In the genomic region with DNA sequence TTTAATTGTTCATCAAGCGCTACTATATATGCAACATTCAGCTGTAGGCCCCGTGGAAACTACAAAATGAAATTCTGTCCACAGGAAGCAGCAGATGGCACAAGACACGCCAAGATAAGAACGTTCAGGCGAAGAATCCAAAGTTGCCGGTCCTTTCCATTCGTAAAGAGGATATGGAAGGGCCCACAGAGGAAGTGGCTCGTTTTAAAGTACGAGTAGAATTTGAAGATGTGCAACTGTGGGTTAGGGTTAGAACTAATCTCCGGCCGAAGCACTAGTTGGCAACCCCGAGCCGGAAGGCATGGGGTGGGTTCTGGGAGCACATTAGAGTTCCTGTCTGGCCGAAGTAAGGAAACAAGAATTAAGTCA, we compare ENCODE assay signal across 8 mouse cellular contexts. TPM values are rescaled to one million over a fixed set of nuclear protein-coding genes. Genes with fewer than 3 reads are reported as not detected.
DNase-seq lines count a peak whose midpoint lies in the region; ATAC-seq and TF ChIP-seq lines count a peak whose summit lies in the region.

No protein-coding gene starts in this region.

- no peak for TF ChIP-seq CTCF in gastrocnemius, adult 2 months (IDR thresholded peaks at IDR 0.05)
- no peak for TF ChIP-seq CTCF in CH12.LX (conservative IDR thresholded peaks at IDR 0.05 in 1 of 2, IDR thresholded peaks at IDR 0.05 in 1 of 2; ENCODE audit: low read depth in 2 of 2, low read length in 2 of 2)

- peak overlapping the region; percentile 96 for H3K27ac ChIP-seq in gastrocnemius, adult 2 months
- H3K27ac ChIP-seq in CH12.LX (ENCODE audit: insufficient read depth, low read depth): peak overlapping the region; percentile 82
- H3K27ac ChIP-seq in limb, embryonic 13.5 days: peak overlapping the region; percentile 88
- peak overlapping the region; percentile 83 for H3K27ac ChIP-seq in neural tube, embryonic 14.5 days (ENCODE audit: low read depth, low read length)

- no peak for DNase-seq in gastrocnemius, adult 2 months
- no peak for DNase-seq in gastrocnemius, postnatal 10 days
- DNase-seq in CH12.LX (ENCODE audit: extremely low read depth): peak; percentile 70
- DNase-seq in spleen, adult 12 weeks (ENCODE audit: low spot score): no peak
- no peak for DNase-seq in adrenal gland, adult 2 months

- no peak for ATAC-seq in limb, embryonic 13.5 days (ENCODE audit: low FRiP score, low read depth)
- ATAC-seq in neural tube, embryonic 14.5 days (ENCODE audit: low read depth): no peak

- H3K9me3 ChIP-seq in CH12.LX (replicated peaks; ENCODE audit: low read length): peaks cover 7% of the 10 kb centered on the region
- no peaks in the 10 kb centered on the region for H3K9me3 ChIP-seq in erythroblast, embryonic 14.5 days (ENCODE audit: control insufficient read depth, low read length)
- no peaks in the 10 kb centered on the region; the same call in 1 of the 2 replicates for H3K9me3 ChIP-seq in limb, embryonic 13.5 days
- no peaks in the 10 kb centered on the region for H3K9me3 ChIP-seq in neural tube, embryonic 14.5 days (ENCODE audit: control insufficient read depth, low read length)

- H3K36me3 ChIP-seq in CH12.LX (replicated peaks in 1 of 2; ENCODE audit: control insufficient read depth in 1 of 2, insufficient read depth in 1 of 2, low read length in 1 of 2): peaks cover 27 to 37% of the 10 kb centered on the region in 2 experiments
- peaks cover 38% of the 10 kb centered on the region for H3K36me3 ChIP-seq in erythroblast, embryonic 14.5 days (ENCODE audit: control insufficient read depth)
- peaks cover 34% of the 10 kb centered on the region for H3K36me3 ChIP-seq in limb, embryonic 13.5 days
- H3K36me3 ChIP-seq in neural tube, embryonic 14.5 days (ENCODE audit: control insufficient read depth, insufficient read depth, low read length): peaks cover 10% of the 10 kb centered on the region

- peak overlapping the region; percentile 98 for H3K9ac ChIP-seq in CH12.LX (ENCODE audit: insufficient read depth, low read depth)
- H3K9ac ChIP-seq in limb, embryonic 13.5 days: peak overlapping the region; percentile 95
- H3K9ac ChIP-seq in neural tube, embryonic 14.5 days (replicated peaks; ENCODE audit: low read depth, low read length): peak overlapping the region; percentile 81

- no peak for TF ChIP-seq POLR2A in CH12.LX (IDR thresholded peaks at IDR 0.05; ENCODE audit: low read depth, low read length)

- H3K4me2 ChIP-seq in CH12.LX (ENCODE audit: insufficient read depth, low read depth, poor library complexity, severe bottlenecking): peak overlapping the region; percentile 80
- peak overlapping the region; percentile 78 for H3K4me2 ChIP-seq in limb, embryonic 13.5 days (replicated peaks)
- peak overlapping the region; percentile 68 for H3K4me2 ChIP-seq in neural tube, embryonic 14.5 days (ENCODE audit: low read depth, low read length)

- H3K79me2 ChIP-seq in CH12.LX (replicated peaks; ENCODE audit: control insufficient read depth, extremely low read depth, insufficient read depth, poor library complexity, severe bottlenecking): peaks cover 31% of the 10 kb centered on the region

- WGBS in limb, embryonic 13.5 days: 2% methylated on average over 14 of the region's 14 CpGs
- 2% methylated on average over 14 of the region's 14 CpGs for WGBS in neural tube, embryonic 14.5 days

- no peak for TF ChIP-seq RAD21 in CH12.LX (IDR thresholded peaks at IDR 0.05; ENCODE audit: low read depth, low read length)

- H3K4me3 ChIP-seq in gastrocnemius, adult 2 months: peak overlapping the region; percentile 85
- peak overlapping the region; percentile 84 to 92 (median 88) for H3K4me3 ChIP-seq in CH12.LX (replicated peaks in 1 of 3; ENCODE audit: low read depth in 2 of 3, low read length in 2 of 3, poor library complexity in 1 of 3)
- H3K4me3 ChIP-seq in erythroblast, embryonic 14.5 days (replicated peaks): peak overlapping the region; percentile 70
- H3K4me3 ChIP-seq in limb, embryonic 13.5 days: peak overlapping the region; percentile 85
- H3K4me3 ChIP-seq in neural tube, embryonic 14.5 days (ENCODE audit: low read depth, low read length): peak overlapping the region; percentile 80

- H3K4me1 ChIP-seq in CH12.LX (ENCODE audit: control insufficient read depth in 1 of 2, insufficient read depth in 2 of 2): peaks cover 7 to 20% of the 10 kb centered on the region in 2 experiments
- peaks cover 24% of the 10 kb centered on the region for H3K4me1 ChIP-seq in erythroblast, embryonic 14.5 days (ENCODE audit: control insufficient read depth)
- H3K4me1 ChIP-seq in limb, embryonic 13.5 days: peaks cover 16% of the 10 kb centered on the region
- peaks cover 5% of the 10 kb centered on the region; the same call in 1 of the 2 replicates for H3K4me1 ChIP-seq in neural tube, embryonic 14.5 days (ENCODE audit: control insufficient read depth, insufficient read depth, low read length)

- H3K27me3 ChIP-seq in CH12.LX (replicated peaks): no peaks in the 10 kb centered on the region
- no peaks in the 10 kb centered on the region for H3K27me3 ChIP-seq in erythroblast, embryonic 14.5 days (ENCODE audit: control insufficient read depth)
- H3K27me3 ChIP-seq in limb, embryonic 13.5 days: no peaks in the 10 kb centered on the region
- no peaks in the 10 kb centered on the region for H3K27me3 ChIP-seq in neural tube, embryonic 14.5 days (ENCODE audit: control insufficient read depth, insufficient read depth, low read length)

- in situ Hi-C loops in CH12.LX (cut with MboI; ENCODE audit: low pct_ligation_motif_present, low pct_unique_long_range_greater_than_20kb, low sequenced_read_pairs): no loop called here

- dilution Hi-C loops in CH12.LX (cut with MboI; ENCODE audit: extremely low pct_ligation_motif_present, extremely low pct_unique_long_range_greater_than_20kb, low sequenced_read_pairs): no loop called here

- TF ChIP-seq EP300 in CH12.LX (IDR thresholded peaks at IDR 0.05; ENCODE audit: low read length): no peak

- intact Hi-C loops in gastrocnemius, adult 2 months (cut with DNase I): loop anchor here (5.0 kb wide), 1 partner anchor 140 kb away; no protein-coding TSS in a partner anchor

TF ChIP-seq in CH12.LX, 34 proteins besides CTCF, POLR2A, EP300 and RAD21 (continues in another document):
- no peak for TF ChIP-seq HCFC1 (IDR thresholded peaks at IDR 0.05; ENCODE audit: low read depth, low read length)

RNA-seq across cellular contexts. Expression of a gene that starts 0.5 kb away (rescaled TPM):
- total RNA-seq in gastrocnemius, adult 2 months (2021): 10 to 100 TPM; 66.3 to 67.4 TPM
- total RNA-seq in gastrocnemius, postnatal 10 days (2021): 10 to 100 TPM; 53.6 to 57.6 TPM
- total RNA-seq in CH12.LX (2012; rRNA removed): 103 and 132 TPM in 2 replicates
- 58.5 and 59.4 TPM in 2 replicates for total RNA-seq in CH12.LX (2014; rRNA removed)
- polyA plus RNA-seq in CH12.LX (2012; ENCODE audit: insufficient read length, low read depth): 148 and 181 TPM in 2 replicates
- 7.9 and 8.4 TPM in 2 replicates for polyA plus RNA-seq in erythroblast, embryonic 14.5 days (2012)
- polyA plus RNA-seq in limb, embryonic 13.5 days (2015; fragmentation: Nextera tagmentation; extraction: Ambion mirVana): 34.5 and 35.5 TPM in 2 replicates
- polyA plus RNA-seq in neural tube, embryonic 14.5 days (2014; fragmentation: Nextera tagmentation; extraction: Ambion mirVana): 17.9 and 24.9 TPM in 2 replicates
- total RNA-seq in adrenal gland, adult 2 months (2021): 10 to 100 TPM; 65.5 to 84.6 TPM
- polyA plus RNA-seq in adrenal gland, adult 2 months (2012; rRNA removed): 25.6 and 27.7 TPM in 2 replicates

RNA-seq across cellular contexts. Expression of a gene that starts 15.1 kb away (rescaled TPM):
- total RNA-seq in gastrocnemius, adult 2 months (2021): 1 to 10 TPM; 1.2 to 1.5 TPM
- 1 to 10 TPM in 1 of 2 experiments, under 1 TPM in 1; 0.49 to 1.9 TPM for total RNA-seq in gastrocnemius, postnatal 10 days (2021)
- total RNA-seq in CH12.LX (2012; rRNA removed): 3.8 and 6.3 TPM in 2 replicates
- 5.8 and 9.4 TPM in 2 replicates for total RNA-seq in CH12.LX (2014; rRNA removed)
- 5.7 and 6.0 TPM in 2 replicates for polyA plus RNA-seq in CH12.LX (2012; ENCODE audit: insufficient read length, low read depth)
- 0.02 TPM in 1 of 2 replicates, not detected in the other for polyA plus RNA-seq in erythroblast, embryonic 14.5 days (2012)
- polyA plus RNA-seq in limb, embryonic 13.5 days (2015; fragmentation: Nextera tagmentation; extraction: Ambion mirVana): 0.87 and 1.1 TPM in 2 replicates
- 4.7 and 7.3 TPM in 2 replicates for polyA plus RNA-seq in neural tube, embryonic 14.5 days (2014; fragmentation: Nextera tagmentation; extraction: Ambion mirVana)
- 1 to 10 TPM; 3.9 to 4.0 TPM for total RNA-seq in adrenal gland, adult 2 months (2021)
- 1.4 and 3.0 TPM in 2 replicates for polyA plus RNA-seq in adrenal gland, adult 2 months (2012; rRNA removed)

RNA-seq across cellular contexts. Expression of a gene that starts 31.5 kb away (rescaled TPM):
- 1 to 10 TPM; 1.8 to 2.2 TPM for total RNA-seq in gastrocnemius, adult 2 months (2021)
- 10 to 100 TPM; 12.0 to 15.4 TPM for total RNA-seq in gastrocnemius, postnatal 10 days (2021)
- 2.9 and 4.3 TPM in 2 replicates for total RNA-seq in CH12.LX (2012; rRNA removed)
- 2.3 and 2.5 TPM in 2 replicates for total RNA-seq in CH12.LX (2014; rRNA removed)
- 5.7 and 7.0 TPM in 2 replicates for polyA plus RNA-seq in CH12.LX (2012; ENCODE audit: insufficient read length, low read depth)
- polyA plus RNA-seq in erythroblast, embryonic 14.5 days (2012): not detected in 2 replicates
- polyA plus RNA-seq in limb, embryonic 13.5 days (2015; fragmentation: Nextera tagmentation; extraction: Ambion mirVana): 43.7 and 48.2 TPM in 2 replicates
- 84.9 and 101 TPM in 2 replicates for polyA plus RNA-seq in neural tube, embryonic 14.5 days (2014; fragmentation: Nextera tagmentation; extraction: Ambion mirVana)
- 10 to 100 TPM; 12.8 to 17.7 TPM for total RNA-seq in adrenal gland, adult 2 months (2021)
- 25.9 and 31.1 TPM in 2 replicates for polyA plus RNA-seq in adrenal gland, adult 2 months (2012; rRNA removed)

RNA-seq across cellular contexts. Expression of a gene that starts 45.8 kb away (rescaled TPM):
- total RNA-seq in gastrocnemius, adult 2 months (2021): not detected
- total RNA-seq in gastrocnemius, postnatal 10 days (2021): not detected
- total RNA-seq in CH12.LX (2012; rRNA removed) (0.13 TPM in 1 of 2 replicates, not detected in the other), CH12.LX (2014; rRNA removed) (not detected in 2 replicates)
- polyA plus RNA-seq in CH12.LX (2012; ENCODE audit: insufficient read length, low read depth): 0.11 and 0.14 TPM in 2 replicates
- polyA plus RNA-seq in erythroblast, embryonic 14.5 days (2012): 0.08 TPM in 1 of 2 replicates, not detected in the other
- 0.87 and 0.90 TPM in 2 replicates for polyA plus RNA-seq in limb, embryonic 13.5 days (2015; fragmentation: Nextera tagmentation; extraction: Ambion mirVana)
- polyA plus RNA-seq in neural tube, embryonic 14.5 days (2014; fragmentation: Nextera tagmentation; extraction: Ambion mirVana): 5.2 and 6.0 TPM in 2 replicates
- under 1 TPM; 0.32 to 0.62 TPM for total RNA-seq in adrenal gland, adult 2 months (2021)
- polyA plus RNA-seq in adrenal gland, adult 2 months (2012; rRNA removed): 0.11 and 0.23 TPM in 2 replicates

RNA-seq across cellular contexts. Expression of a gene that starts 52.3 kb away (rescaled TPM):
- 10 to 100 TPM; 22.8 to 23.1 TPM for total RNA-seq in gastrocnemius, adult 2 months (2021)
- total RNA-seq in gastrocnemius, postnatal 10 days (2021): 10 to 100 TPM; 39.9 to 45.3 TPM
- total RNA-seq in CH12.LX (2012; rRNA removed) (1.5 and 2.6 TPM in 2 replicates), CH12.LX (2014; rRNA removed) (0.05 TPM in 1 of 2 replicates, not detected in the other)
- polyA plus RNA-seq in CH12.LX (2012; ENCODE audit: insufficient read length, low read depth): 0.06 and 0.11 TPM in 2 replicates
- polyA plus RNA-seq in erythroblast, embryonic 14.5 days (2012): 1.6 TPM in 2 replicates
- 16.9 and 17.1 TPM in 2 replicates for polyA plus RNA-seq in limb, embryonic 13.5 days (2015; fragmentation: Nextera tagmentation; extraction: Ambion mirVana)
- polyA plus RNA-seq in neural tube, embryonic 14.5 days (2014; fragmentation: Nextera tagmentation; extraction: Ambion mirVana): 10.2 and 11.6 TPM in 2 replicates
- 10 to 100 TPM; 35.5 to 67.1 TPM for total RNA-seq in adrenal gland, adult 2 months (2021)
- polyA plus RNA-seq in adrenal gland, adult 2 months (2012; rRNA removed): 44.6 and 49.2 TPM in 2 replicates
